Mouse (Mus musculus) limb, embryonic 15.5 days (tissue): ENCODE measurements around the gene Tlr7. TPM values are rescaled to one million over a fixed set of nuclear protein-coding genes. Genes with fewer than 3 reads are reported as not detected.
"Not testable (repeated sequence)": the region's sequence is repeated elsewhere in the genome, so short reads cannot be mapped to it uniquely, and the experiment has no call there.

ENCODE experiments used
- ATAC-seq: fragments of 200-750 bp; cut with Nextera tagmentation; 2 replicates; pipeline ENCODE4 v1.8.0; 2017; ENCODE audit warnings: low read depth, moderate TSS enrichment; ENCODE audit not compliant: insufficient number of reproducible peaks, low FRiP score, low TSS enrichment
- H3K27ac ChIP-seq: fragments of 300-500 bp; sonication (generic); 2 replicates; pipeline ENCODE4 v1.5.1; 2015; ENCODE audit warnings: moderate library complexity, mild to moderate bottlenecking, inconsistent platforms
- H3K27me3 ChIP-seq: fragments of 300-500 bp; sonication (generic); 2 replicates; pipeline ENCODE4 v1.6.1; 2015; ENCODE audit warnings: inconsistent platforms
- H3K36me3 ChIP-seq: fragments of 300-500 bp; sonication (generic); 2 replicates; pipeline ENCODE4 v1.6.1; 2015; ENCODE audit warnings: inconsistent platforms
- H3K4me1 ChIP-seq: fragments of 300-500 bp; sonication (generic); 2 replicates; pipeline ENCODE4 v1.6.1; 2015; ENCODE audit warnings: inconsistent platforms
- H3K4me2 ChIP-seq: fragments of 300-500 bp; sonication (generic); 2 replicates; pipeline ENCODE4 v1.6.1; 2015; ENCODE audit warnings: mild to moderate bottlenecking, inconsistent platforms
- H3K4me3 ChIP-seq: fragments of 300-500 bp; sonication (generic); 2 replicates; pipeline ENCODE4 v1.5.1; 2015; ENCODE audit warnings: mild to moderate bottlenecking, inconsistent platforms
- H3K9ac ChIP-seq: fragments of 300-500 bp; sonication (generic); 2 replicates; pipeline ENCODE4 v1.6.1; 2015; ENCODE audit warnings: inconsistent platforms
- H3K9me3 ChIP-seq: fragments of 300-500 bp; sonication (generic); 2 replicates; pipeline ENCODE4 v1.6.1; 2016; ENCODE audit warnings: inconsistent platforms
- WGBS: fragments of 180-500 bp; shearing (Covaris S2); methylation state at CpG from one replicate; pipeline ENCODE4 v1.1.7; 2015; 5-methylcytosine and 5-hydroxymethylcytosine counted together
- polyA plus RNA-seq: library from polyadenylated mRNA; unstranded; fragments of >200 nt; fragmentation: Nextera tagmentation; extraction: Ambion mirVana; gene quantifications from 2 replicates; pipeline ENCODE4 v1.2.1, GENCODE M21; 2015

Tlr7 gene
- 0.91 and 0.98 TPM in 2 replicates for polyA plus RNA-seq

- no peaks in the 10 kb centered on the region for H3K4me1 ChIP-seq
- no peaks in the 10 kb centered on the region for H3K9me3 ChIP-seq
- no peak within 1 kb of the TSS for H3K27ac ChIP-seq
- H3K27me3 ChIP-seq = peaks cover 3% of the 10 kb centered on the region; the same call in 1 of the 2 replicates
- H3K4me3 ChIP-seq = no peak within 1 kb of the TSS
- 69% methylated on average over 6 of the region's 6 CpGs for WGBS
- H3K4me2 ChIP-seq = no peak within 1 kb of the TSS
- ATAC-seq = no peak
- no peaks in the 10 kb centered on the region for H3K36me3 ChIP-seq
- H3K9ac ChIP-seq = no peak within 1 kb of the TSS
These were observed at the start of gene Tlr7 for GRCm38 (mm10) chrX:167330399-167330798. Gene Tlr7 (minus strand): TSS chrX:167330558.

GRCm38 (mm10) chrX:167380073-167380472, 49.7 kb upstream of the Tlr7 start:
- Histone ChIP-seq H3K4me3 (no peak overlapping the region), H3K27me3 (peaks cover 15% of the 10 kb centered on the region), H3K36me3 (no peaks in the 10 kb centered on the region), H3K9ac (no peak overlapping the region), H3K27ac (no peak overlapping the region), H3K4me2 (no peak overlapping the region), H3K9me3 (no peaks in the 10 kb centered on the region), H3K4me1 (no peaks in the 10 kb centered on the region)
- 74% methylated on average over 4 of the region's 4 CpGs for WGBS
- no peak for ATAC-seq

GRCm38 (mm10) chrX:167361231-167361630, 30.9 kb upstream of the Tlr7 start:
- not testable (repeated sequence) for ATAC-seq, H3K9me3 ChIP-seq, H3K9ac ChIP-seq, H3K36me3 ChIP-seq, H3K27ac ChIP-seq, H3K4me1 ChIP-seq, H3K4me3 ChIP-seq, H3K4me2 ChIP-seq
- 0 out of 2 replicates have a peak, but pooled peaks cover 10% of the 10 kb centered on the region for H3K27me3 ChIP-seq
- 86% methylated on average over 3 of the region's 3 CpGs for WGBS

GRCm38 (mm10) chrX:167359704-167360103, 29.3 kb upstream of the Tlr7 start:
- no peaks in the 10 kb centered on the region for H3K4me1 ChIP-seq
- no peak for ATAC-seq
- no peaks in the 10 kb centered on the region for H3K36me3 ChIP-seq
- no peak overlapping the region for H3K4me2 ChIP-seq
- 0 out of 2 replicates have a peak, but pooled peaks cover 10% of the 10 kb centered on the region for H3K27me3 ChIP-seq
- H3K4me3 ChIP-seq = no peak overlapping the region
- no peak overlapping the region for H3K9ac ChIP-seq
- no peak overlapping the region for H3K27ac ChIP-seq
- no peaks in the 10 kb centered on the region for H3K9me3 ChIP-seq
- WGBS = 85% methylated on average over 7 of the region's 7 CpGs

- Histone ChIP-seq H3K4me1 (no peaks in the 10 kb centered on the region), H3K4me2 (no peak overlapping the region), H3K27ac (no peak overlapping the region), H3K36me3 (no peaks in the 10 kb centered on the region), H3K4me3 (no peak overlapping the region), H3K9me3 (no peaks in the 10 kb centered on the region), H3K9ac (no peak overlapping the region), H3K27me3 (0 out of 2 replicates have a peak, but pooled peaks cover 10% of the 10 kb centered on the region)
- no peak for ATAC-seq
- WGBS = 78% methylated on average over 2 of the region's 2 CpGs
These were observed 27.1 kb upstream of the Tlr7 start for GRCm38 (mm10) chrX:167357415-167357814.

- WGBS = 57% methylated on average over 3 of the region's 3 CpGs
- no peak overlapping the region for H3K27ac ChIP-seq
- H3K4me3 ChIP-seq = no peak overlapping the region
- no peaks in the 10 kb centered on the region for H3K9me3 ChIP-seq
- H3K4me1 ChIP-seq = no peaks in the 10 kb centered on the region
- no peak overlapping the region for H3K4me2 ChIP-seq
- ATAC-seq = no peak
- no peak overlapping the region for H3K9ac ChIP-seq
- H3K27me3 ChIP-seq = 0 out of 2 replicates have a peak, but pooled peaks cover 2% of the 10 kb centered on the region
- no peaks in the 10 kb centered on the region for H3K36me3 ChIP-seq
These were observed 25.6 kb upstream of the Tlr7 start for GRCm38 (mm10) chrX:167355965-167356364.

- 0 out of 2 replicates have a peak, but pooled peaks cover 4% of the 10 kb centered on the region for H3K27me3 ChIP-seq
- no peak overlapping the region for H3K4me2 ChIP-seq
- whole genome bisulfite sequencing = 82% methylated on average over 2 of the region's 2 CpGs
- H3K4me3 ChIP-seq = no peak overlapping the region
- H3K27ac ChIP-seq = no peak overlapping the region
- no peak for ATAC-seq
- no peaks in the 10 kb centered on the region for H3K36me3 ChIP-seq
- no peaks in the 10 kb centered on the region for H3K4me1 ChIP-seq
- H3K9ac ChIP-seq = no peak overlapping the region
- H3K9me3 ChIP-seq = no peaks in the 10 kb centered on the region
These were observed 23.3 kb upstream of the Tlr7 start for GRCm38 (mm10) chrX:167353617-167354016.

- H3K27me3 ChIP-seq = 0 out of 2 replicates have a peak, but pooled peaks cover 4% of the 10 kb centered on the region
- no peaks in the 10 kb centered on the region for H3K4me1 ChIP-seq
- H3K36me3 ChIP-seq = no peaks in the 10 kb centered on the region
- no peak overlapping the region for H3K9ac ChIP-seq
- no peak overlapping the region for H3K27ac ChIP-seq
- no peak overlapping the region for H3K4me3 ChIP-seq
- H3K9me3 ChIP-seq = no peaks in the 10 kb centered on the region
- WGBS = 87% methylated on average over 1 of the region's 1 CpGs
- no peak for ATAC-seq
- no peak overlapping the region for H3K4me2 ChIP-seq
These were observed 16.1 kb upstream of the Tlr7 start for GRCm38 (mm10) chrX:167346440-167346839.

GRCm38 (mm10) chrX:167344356-167344755, 14.0 kb upstream of the Tlr7 start:
- Histone ChIP-seq H3K27ac (no peak overlapping the region), H3K9me3 (no peaks in the 10 kb centered on the region), H3K9ac (no peak overlapping the region), H3K27me3 (0 out of 2 replicates have a peak, but pooled peaks cover 4% of the 10 kb centered on the region), H3K36me3 (no peaks in the 10 kb centered on the region), H3K4me3 (no peak overlapping the region), H3K4me2 (no peak overlapping the region), H3K4me1 (no peaks in the 10 kb centered on the region)
- 69% methylated on average over 1 of the region's 1 CpGs for WGBS
- no peak for ATAC-seq

- H3K9ac ChIP-seq = no peak overlapping the region
- no peaks in the 10 kb centered on the region for H3K27me3 ChIP-seq
- no peaks in the 10 kb centered on the region for H3K36me3 ChIP-seq
- no peak overlapping the region for H3K4me2 ChIP-seq
- no peaks in the 10 kb centered on the region for H3K9me3 ChIP-seq
- H3K27ac ChIP-seq = no peak overlapping the region
- no peak overlapping the region for H3K4me3 ChIP-seq
- H3K4me1 ChIP-seq = no peaks in the 10 kb centered on the region
- 85% methylated on average over 3 of the region's 3 CpGs for WGBS
- no peak for ATAC-seq
These were observed 11.5 kb upstream of the Tlr7 start for GRCm38 (mm10) chrX:167341811-167342210.

- no peak overlapping the region for H3K4me2 ChIP-seq
- no peaks in the 10 kb centered on the region for H3K4me1 ChIP-seq
- H3K36me3 ChIP-seq = no peaks in the 10 kb centered on the region
- no peak overlapping the region for H3K4me3 ChIP-seq
- H3K9me3 ChIP-seq = no peaks in the 10 kb centered on the region
- no peak for ATAC-seq
- H3K27me3 ChIP-seq = no peaks in the 10 kb centered on the region
- H3K9ac ChIP-seq = no peak overlapping the region
- 87% methylated on average over 2 of the region's 2 CpGs for WGBS
- H3K27ac ChIP-seq = no peak overlapping the region
These were observed 9.8 kb upstream of the Tlr7 start for GRCm38 (mm10) chrX:167340190-167340589.

- Histone ChIP-seq H3K36me3 (no peaks in the 10 kb centered on the region), H3K4me2 (no peak overlapping the region), H3K27ac (no peak overlapping the region), H3K4me3 (no peak overlapping the region), H3K4me1 (no peaks in the 10 kb centered on the region), H3K9ac (no peak overlapping the region), H3K9me3 (no peaks in the 10 kb centered on the region), H3K27me3 (no peaks in the 10 kb centered on the region)
- WGBS = 93% methylated on average over 1 of the region's 1 CpGs
- ATAC-seq = no peak
These were observed 7.6 kb upstream of the Tlr7 start for GRCm38 (mm10) chrX:167337990-167338389.

GRCm38 (mm10) chrX:167334571-167334970, 4.2 kb upstream of the Tlr7 start:
- no peak for ATAC-seq
- no peaks in the 10 kb centered on the region for H3K4me1 ChIP-seq
- no peaks in the 10 kb centered on the region for H3K27me3 ChIP-seq
- H3K4me2 ChIP-seq = no peak overlapping the region
- no peak overlapping the region for H3K9ac ChIP-seq
- H3K9me3 ChIP-seq = no peaks in the 10 kb centered on the region
- H3K36me3 ChIP-seq = no peaks in the 10 kb centered on the region
- H3K4me3 ChIP-seq = no peak overlapping the region
- H3K27ac ChIP-seq = no peak overlapping the region
- 73% methylated on average over 1 of the region's 1 CpGs for WGBS
